Mouse (Mus musculus) cerebellum, adult 2 months (tissue): ENCODE data around the gene Cdk5r2. TPM values are rescaled to one million over a fixed set of nuclear protein-coding genes. Genes with fewer than 3 reads are reported as not detected.
A peak's percentile ranks its signal among the peaks of the same experiment; 100 is the strongest.

ENCODE experiments used
- DNase-seq, 2 experiments: peaks; one replicate each; pipeline ENCODE4 v3.0.0; 2021
- H3K27ac ChIP-seq: fragments of 200-500 bp; 2 replicates; pipeline ENCODE4 v1.5.1; 2012; ENCODE audit warnings: low read length, control low read depth, inconsistent platforms; ENCODE audit not compliant: insufficient read depth
- H3K27me3 ChIP-seq: fragments of 200-500 bp; 2 replicates; pipeline ENCODE4 v1.6.1; 2012; ENCODE audit warnings: inconsistent platforms, mild to moderate bottlenecking, low read length, moderate library complexity; ENCODE audit not compliant: control insufficient read depth, insufficient read depth
- H3K4me1 ChIP-seq: fragments of 200-500 bp; 2 replicates; pipeline ENCODE4 v1.6.1; 2011; ENCODE audit warnings: low read length; ENCODE audit not compliant: control insufficient read depth, insufficient read depth
- H3K4me3 ChIP-seq: fragments of 200-500 bp; replicated peaks from 2 replicates; pipeline ENCODE3; 2011; ENCODE audit warnings: mild to moderate bottlenecking, low read depth, low read length, control low read depth; ENCODE audit not compliant: insufficient read depth
- CTCF ChIP-seq: fragments of 200-500 bp; IDR thresholded peaks from 2 replicates; pipeline ENCODE4 v1.5.1; 2011; ENCODE audit warnings: low read depth, mild to moderate bottlenecking, control low read depth, low read length, moderate library complexity, borderline replicate concordance; ENCODE audit not compliant: insufficient read depth
- POLR2A ChIP-seq: fragments of 200-500 bp; IDR thresholded peaks from 2 replicates; pipeline ENCODE4 v1.6.1; 2011; ENCODE audit warnings: low read length, control low read depth, borderline replicate concordance; ENCODE audit not compliant: insufficient read depth
- WGBS: fragments of 180-500 bp; shearing (Covaris S2); methylation state at CpG from one replicate; pipeline ENCODE4 v1.1.7; 2018; 5-methylcytosine and 5-hydroxymethylcytosine counted together
- polyA plus RNA-seq: library from polyadenylated mRNA; depleted of rRNA; stranded (reverse); fragments of >200 nt; gene quantifications from 2 replicates; pipeline ENCODE4 v1.2.3, GENCODE M21; 2012; rRNA removed

Cdk5r2 gene
- polyA plus RNA-seq, 1 experiment = 85.2 TPM

- TF ChIP-seq POLR2A = no peak
- TF ChIP-seq CTCF = no peak
- Histone ChIP-seq H3K27ac (no peak overlapping the region), H3K4me3 (no peak overlapping the region), H3K27me3 (no peaks in the 10 kb centered on the region; the same call in 1 of the 2 replicates), H3K4me1 (no peaks in the 10 kb centered on the region)
- WGBS = 32% methylated on average over 8 of the region's 10 CpGs
- no peak for DNase-seq
Observed at GRCm38 (mm10) chr1:74898656-74899431, 44.1 kb downstream of the Cdk5r2 start.

- no peak overlapping the region for H3K4me3 ChIP-seq
- no peak overlapping the region for H3K27ac ChIP-seq
- TF ChIP-seq POLR2A = no peak
- no peak for TF ChIP-seq CTCF
- H3K4me1 ChIP-seq = no peaks in the 10 kb centered on the region
- DNase-seq = no peak
- H3K27me3 ChIP-seq = no peaks in the 10 kb centered on the region; the same call in 1 of the 2 replicates
- 4% methylated on average over 65 of the region's 66 CpGs for WGBS
Observed at GRCm38 (mm10) chr1:74900341-74901285, 45.9 kb downstream of the Cdk5r2 start.

GRCm38 (mm10) chr1:74901686-74902085 is 47.0 kb downstream of the Cdk5r2 start:
- Histone ChIP-seq H3K27me3 (no peaks in the 10 kb centered on the region; the same call in 1 of the 2 replicates), H3K4me1 (no peaks in the 10 kb centered on the region), H3K27ac (no peak overlapping the region), H3K4me3 (no peak overlapping the region)
- TF ChIP-seq POLR2A (no peak), CTCF (peak; percentile 27; the same call in 1 of the 2 replicates)
- peak; percentile 46 to 60 for DNase-seq
- 2% methylated on average over 3 of the region's 3 CpGs for WGBS

GRCm38 (mm10) chr1:74902191-74902590 is 47.5 kb downstream of the Cdk5r2 start:
- TF ChIP-seq CTCF (no peak), POLR2A (no peak)
- H3K4me1 ChIP-seq = no peaks in the 10 kb centered on the region
- H3K27me3 ChIP-seq = no peaks in the 10 kb centered on the region; the same call in 1 of the 2 replicates

More at GRCm38 (mm10) chr1:74902191-74902590, 47.5 kb downstream of the Cdk5r2 start:
- WGBS = 21% methylated on average over 6 of the region's 6 CpGs
- no peak overlapping the region for H3K4me3 ChIP-seq
- no peak overlapping the region for H3K27ac ChIP-seq
- DNase-seq = no peak

Other genes starting within 250 kb of the Cdk5r2 start
- 22.4 and 24.9 TPM in 2 replicates for gene Ttll4, start 193.2 kb upstream of the Cdk5r2 start, polyA plus RNA-seq
- gene Cyp27a1, start 141.4 kb upstream of the Cdk5r2 start, polyA plus RNA-seq = 30.4 and 32.4 TPM in 2 replicates
- gene Prkag3, start 105.7 kb upstream of the Cdk5r2 start, polyA plus RNA-seq = 0.33 and 0.52 TPM in 2 replicates
- 3.6 and 4.0 TPM in 2 replicates for gene Wnt6, start 83.0 kb upstream of the Cdk5r2 start, polyA plus RNA-seq
- gene Wnt10a, start 63.4 kb upstream of the Cdk5r2 start, polyA plus RNA-seq = 0.36 and 0.59 TPM in 2 replicates
- gene Fev, start 30.5 kb downstream of the Cdk5r2 start, polyA plus RNA-seq = 0.46 and 1.1 TPM in 2 replicates
- gene Cryba2, start 38.2 kb downstream of the Cdk5r2 start, polyA plus RNA-seq = 1.7 and 3.3 TPM in 2 replicates
- 2.6 and 3.7 TPM in 2 replicates for gene Cfap65, start 80.7 kb downstream of the Cdk5r2 start, polyA plus RNA-seq
- 0.33 and 0.49 TPM in 2 replicates for gene Ihh, start 96.7 kb downstream of the Cdk5r2 start, polyA plus RNA-seq